Mouse (Mus musculus) inflammation-experienced regulatory T-cells (primary cell): Measurements from ENCODE around the gene Gm5941. TPM values are rescaled to one million over a fixed set of nuclear protein-coding genes. Genes with fewer than 3 reads are reported as not detected.

ENCODE experiments used
- polyA plus RNA-seq, 2 experiments: library from polyadenylated mRNA; unstranded; fragments of 100-300 nt; shearing (Covaris generic); gene quantifications; one replicate each; pipeline ENCODE4 v1.2.1; 2017

Gene Gm5941
- polyA plus RNA-seq = not detected

DNA sequence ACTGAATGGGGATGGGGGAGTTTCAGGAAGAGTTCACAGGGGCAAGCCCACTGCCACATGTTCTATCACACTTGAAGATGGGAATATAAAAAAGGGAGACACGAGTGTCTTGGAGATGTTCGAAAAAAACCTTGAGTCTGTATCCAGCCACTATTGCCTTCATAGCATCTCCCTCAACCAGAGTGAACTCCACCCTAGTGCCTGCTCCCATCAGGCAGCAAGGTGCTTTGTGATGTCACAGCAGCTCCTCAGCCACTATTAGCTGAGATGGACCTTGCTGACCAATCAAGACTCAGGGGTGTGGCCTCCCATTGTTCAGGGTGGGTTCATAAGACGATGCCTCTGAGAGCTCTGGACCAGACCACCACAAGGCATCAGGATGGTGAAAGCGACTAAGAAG lies at the start of gene Gm5941:
TSS of gene Gm5941 (plus strand) at position 301 of the 400 bp plus-strand sequence.

Other genes starting within 250 kb of the Gm5941 start
- under 1 TPM in 1 of 2 experiments, not detected in 1; 0.36 TPM for gene Mageb18, start 109.6 kb downstream of the Gm5941 start, polyA plus RNA-seq